Comparison of ENCODE assay signal across 8 mouse cellular contexts in genomic region chr17:12741218-12741968, GRCm38 (mm10). TPM values are rescaled to one million over a fixed set of nuclear protein-coding genes. Genes with fewer than 3 reads are reported as not detected.
DNase-seq lines count a peak whose midpoint lies in the region; ATAC-seq and TF ChIP-seq lines count a peak whose summit lies in the region.

No protein-coding gene starts in this region.

- TF ChIP-seq POLR2A in kidney, adult 2 months (IDR thresholded peaks at IDR 0.05; ENCODE audit: low read depth, low read length): peak; percentile 59
- peak; percentile 60; the same call in 1 of the 2 replicates for TF ChIP-seq POLR2A in testis, adult 2 months (IDR thresholded peaks at IDR 0.05; ENCODE audit: control insufficient read depth, low read depth, low read length)

- WGBS in kidney, adult 2 months: 65% methylated on average over 44 of the region's 45 CpGs
- WGBS in liver, embryonic 15.5 days (ENCODE audit: insufficient replicate concordance): 51% methylated on average over 45 of the region's 45 CpGs

- no peaks in the 10 kb centered on the region for H3K36me3 ChIP-seq in kidney, adult 2 months (ENCODE audit: control insufficient read depth, insufficient read depth, low read length)
- H3K36me3 ChIP-seq in liver, embryonic 15.5 days (replicated peaks): peaks cover 43% of the 10 kb centered on the region
- no peaks in the 10 kb centered on the region for H3K36me3 ChIP-seq in testis, adult 2 months (ENCODE audit: control insufficient read depth, insufficient read depth, low read length)

- H3K4me3 ChIP-seq in kidney, adult 2 months (ENCODE audit: insufficient read depth, low read depth, low read length): peak overlapping the region; percentile 56
- peak overlapping the region; percentile 57 for H3K4me3 ChIP-seq in liver, embryonic 15.5 days (replicated peaks)
- peak overlapping the region; percentile 76 for H3K4me3 ChIP-seq in testis, adult 2 months (ENCODE audit: control insufficient read depth, low read depth, low read length)

- H3K4me1 ChIP-seq in kidney, adult 2 months (ENCODE audit: control insufficient read depth, insufficient read depth, low read length): no peaks in the 10 kb centered on the region
- H3K4me1 ChIP-seq in liver, embryonic 15.5 days (replicated peaks): peaks cover 71% of the 10 kb centered on the region
- peaks cover 7% of the 10 kb centered on the region for H3K4me1 ChIP-seq in testis, adult 2 months (ENCODE audit: control insufficient read depth, insufficient read depth, low read length)

- H3K9ac ChIP-seq in liver, embryonic 15.5 days: peak overlapping the region; percentile 53

- H3K4me2 ChIP-seq in liver, embryonic 15.5 days: peak overlapping the region; percentile 67

- no peak for TF ChIP-seq CTCF in kidney, adult 2 months (conservative IDR thresholded peaks at IDR 0.05; ENCODE audit: insufficient read depth, insufficient read length, low read depth, low read length)
- no peak for TF ChIP-seq CTCF in testis, adult 2 months (IDR thresholded peaks at IDR 0.05; ENCODE audit: control insufficient read depth, insufficient read depth, insufficient replicate concordance, low read depth, low read length)

- no peak overlapping the region for H3K27ac ChIP-seq in kidney, adult 2 months (ENCODE audit: insufficient read depth, low read depth, low read length)
- peak overlapping the region; percentile 45; the same call in 1 of the 2 replicates for H3K27ac ChIP-seq in liver, embryonic 15.5 days (replicated peaks)
- H3K27ac ChIP-seq in testis, adult 2 months (ENCODE audit: control insufficient read depth, insufficient read depth, low read depth, low read length): peak overlapping the region; percentile 27

- peak; percentile 62 to 65 for DNase-seq in urinary bladder, adult 18-20 months (ENCODE audit: low spot score in 2 of 2)
- no peak for DNase-seq in urinary bladder, postnatal 10 days (ENCODE audit: low spot score)
- DNase-seq in embryo, embryonic 11 days: peak; percentile 87
- DNase-seq in heart, adult 9 months (ENCODE audit: low spot score in 2 of 2): peak; percentile 87 to 88
- peak; percentile 83 for DNase-seq in kidney, adult 2 months
- DNase-seq in natural killer cell, adult 2 months (ENCODE audit: low spot score in 2 of 2): peak; percentile 33 to 43

- H3K27me3 ChIP-seq in kidney, adult 2 months (replicated peaks; ENCODE audit: control insufficient read depth, insufficient read depth, low read length): no peaks in the 10 kb centered on the region
- no peaks in the 10 kb centered on the region; the same call in 1 of the 2 replicates for H3K27me3 ChIP-seq in liver, embryonic 15.5 days
- H3K27me3 ChIP-seq in testis, adult 2 months (ENCODE audit: control insufficient read depth, insufficient read depth, low read length): no peaks in the 10 kb centered on the region

- peak; percentile 23; the same call in 1 of the 2 replicates for ATAC-seq in liver, embryonic 15.5 days (ENCODE audit: insufficient read depth)

- 0 out of 2 replicates have a peak, but pooled peaks cover 4% of the 10 kb centered on the region for H3K9me3 ChIP-seq in liver, embryonic 15.5 days (replicated peaks)

RNA-seq across cellular contexts. Expression of gene Igf2r, which starts 28.1 kb away (rescaled TPM):
- 24.8 and 27.0 TPM in 2 replicates for polyA plus RNA-seq in kidney, adult 2 months (2012; rRNA removed)
- polyA plus RNA-seq in liver, embryonic 15.5 days (2015; fragmentation: Nextera tagmentation; extraction: Ambion mirVana): 13.0 and 15.6 TPM in 2 replicates
- polyA plus RNA-seq in testis, adult 2 months (2012; rRNA removed): 3.8 and 4.8 TPM in 2 replicates
